Mouse (Mus musculus): ENCODE results near the gene Ppard.

The Ppard gene

GRCm38 (mm10) chr17:28255651-28256050 lies 23.2 kb downstream of the Ppard start:
- DNase-seq (ENCODE audit: low spot score): no peak

GRCm38 (mm10) chr17:28256651-28257328 lies 24.3 kb downstream of the Ppard start:
- no peak for DNase-seq (ENCODE audit: low spot score)

- no peak for DNase-seq (ENCODE audit: low spot score)
These were observed 25.8 kb downstream of the Ppard start for GRCm38 (mm10) chr17:28258325-28258724.

- DNase-seq (ENCODE audit: low spot score): no peak
These were observed 27.5 kb downstream of the Ppard start for GRCm38 (mm10) chr17:28259890-28260542.

GRCm38 (mm10) chr17:28260543-28260909 lies 28.0 kb downstream of the Ppard start:
- DNase-seq (ENCODE audit: low spot score): no peak

GRCm38 (mm10) chr17:28261795-28262194 lies 29.3 kb downstream of the Ppard start:
- DNase-seq (ENCODE audit: low spot score): no peak

GRCm38 (mm10) chr17:28263181-28263894 lies 30.8 kb downstream of the Ppard start:
- no peak for DNase-seq (ENCODE audit: low spot score)

GRCm38 (mm10) chr17:28267251-28267650 lies 34.8 kb downstream of the Ppard start:
- DNase-seq (ENCODE audit: low spot score): no peak

- no peak for DNase-seq (ENCODE audit: low spot score)
These were observed 37.7 kb downstream of the Ppard start for GRCm38 (mm10) chr17:28270165-28270564.

- DNase-seq (ENCODE audit: low spot score): no peak
These were observed 39.2 kb downstream of the Ppard start for GRCm38 (mm10) chr17:28271537-28272266.

GRCm38 (mm10) chr17:28272281-28272680 lies 39.8 kb downstream of the Ppard start:
- DNase-seq (ENCODE audit: low spot score): no peak

- DNase-seq (ENCODE audit: low spot score): no peak
These were observed 40.3 kb downstream of the Ppard start for GRCm38 (mm10) chr17:28272837-28273236.

GRCm38 (mm10) chr17:28274739-28275138 lies 42.2 kb downstream of the Ppard start:
- DNase-seq (ENCODE audit: low spot score): no peak

GRCm38 (mm10) chr17:28277226-28277625 lies 44.7 kb downstream of the Ppard start:
- DNase-seq (ENCODE audit: low spot score): no peak

- DNase-seq (ENCODE audit: low spot score): no peak
These were observed 45.2 kb downstream of the Ppard start for GRCm38 (mm10) chr17:28277721-28278120.

- no peak for DNase-seq (ENCODE audit: low spot score)
These were observed 45.7 kb downstream of the Ppard start for GRCm38 (mm10) chr17:28278156-28278555.

- DNase-seq (ENCODE audit: low spot score): no peak
These were observed 46.7 kb downstream of the Ppard start for GRCm38 (mm10) chr17:28279236-28279635.

- DNase-seq (ENCODE audit: low spot score): no peak
These were observed 47.4 kb downstream of the Ppard start for GRCm38 (mm10) chr17:28279780-28280422.

GRCm38 (mm10) chr17:28280423-28280800 lies 47.9 kb downstream of the Ppard start:
- no peak for DNase-seq (ENCODE audit: low spot score)

GRCm38 (mm10) chr17:28280831-28281377 lies 48.4 kb downstream of the Ppard start:
- no peak for DNase-seq (ENCODE audit: low spot score)

- DNase-seq (ENCODE audit: low spot score): no peak
These were observed 49.5 kb downstream of the Ppard start for GRCm38 (mm10) chr17:28281866-28282441.
